Mouse (Mus musculus) brain, embryonic 14.5 days (tissue): Measurements from ENCODE around the gene Lmx1a.

Experiments
- CTCF ChIP-seq: fragments of 200-500 bp; IDR thresholded peaks from 2 replicates; pipeline ENCODE4 v1.5.1; 2012; ENCODE audit warnings: inconsistent platforms, mild to moderate bottlenecking, moderate library complexity, borderline replicate concordance; ENCODE audit not compliant: insufficient read depth, insufficient read length; ENCODE audit errors: extremely low read depth
- POLR2A ChIP-seq: fragments of 200-500 bp; IDR thresholded peaks from 2 replicates; pipeline ENCODE4 v1.6.1; 2012; ENCODE audit warnings: mild to moderate bottlenecking, inconsistent platforms, borderline replicate concordance; ENCODE audit not compliant: poor library complexity, insufficient read depth, insufficient read length, severe bottlenecking; ENCODE audit errors: extremely low read depth

DNA sequence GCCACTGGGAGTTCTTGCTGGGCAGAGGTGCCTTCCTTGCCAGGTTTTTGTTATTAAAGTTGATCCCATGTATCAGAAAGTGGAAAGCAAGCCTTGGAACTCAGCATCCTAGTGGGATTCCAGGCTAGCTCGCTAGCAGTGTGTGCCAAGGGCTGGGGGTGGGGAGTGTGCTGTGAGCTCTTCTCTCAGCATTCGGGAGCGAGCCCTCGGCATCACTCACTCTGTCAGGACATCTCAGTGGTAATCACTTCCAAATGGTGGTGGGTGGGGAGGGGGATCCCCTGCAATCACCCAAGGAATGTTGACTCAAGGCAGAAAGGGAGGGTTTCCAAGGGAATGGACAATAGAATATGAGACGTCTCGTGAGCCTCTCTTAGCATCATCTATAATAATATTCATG is 45.4 kb downstream of the Lmx1a start:
- TF ChIP-seq CTCF = no peak
- TF ChIP-seq POLR2A = no peak
